Mouse (Mus musculus) forebrain, embryonic 10.5 days (tissue): ENCODE measurements around the gene Srp72. TPM values are rescaled to one million over a fixed set of nuclear protein-coding genes. Genes with fewer than 3 reads are reported as not detected.
"Not testable (repeated sequence)": the region's sequence is repeated elsewhere in the genome, so short reads cannot be mapped to it uniquely, and the experiment has no call there.

ENCODE experiments used
- DNase-seq: peaks from one replicate; pipeline ENCODE4 v3.0.0-alpha.2; 2017; ENCODE audit warnings: low spot score; ENCODE audit errors: extremely low spot score
- H3K27ac ChIP-seq: fragments of 300-500 bp; sonication (generic); 2 replicates; pipeline ENCODE4 v1.5.1; 2016; ENCODE audit warnings: mild to moderate bottlenecking
- H3K27me3 ChIP-seq: fragments of 300-500 bp; sonication (generic); 2 replicates; pipeline ENCODE4 v1.6.1; 2016; ENCODE audit warnings: mild to moderate bottlenecking; ENCODE audit not compliant: poor library complexity, severe bottlenecking
- H3K36me3 ChIP-seq: fragments of 300-500 bp; sonication (generic); replicated peaks from 2 replicates; pipeline ENCODE4 v1.6.1; 2016; ENCODE audit warnings: mild to moderate bottlenecking, moderate library complexity
- H3K4me1 ChIP-seq: fragments of 300-500 bp; sonication (generic); 2 replicates; pipeline ENCODE4 v1.6.1; 2016
- H3K4me3 ChIP-seq: fragments of 300-500 bp; sonication (generic); 2 replicates; pipeline ENCODE4 v1.5.1; 2016; ENCODE audit warnings: mild to moderate bottlenecking, moderate library complexity
- H3K9me3 ChIP-seq: fragments of 300-500 bp; sonication (generic); 2 replicates; pipeline ENCODE4 v1.6.1; 2016; ENCODE audit warnings: mild to moderate bottlenecking, moderate library complexity
- WGBS: fragments of 180-500 bp; shearing (Covaris S2); methylation state at CpG from one replicate; pipeline ENCODE4 v1.1.7; 2016; 5-methylcytosine and 5-hydroxymethylcytosine counted together
- polyA plus RNA-seq: library from polyadenylated mRNA; unstranded; fragments of >200 nt; fragmentation: Nextera tagmentation; extraction: Ambion mirVana; gene quantifications from 2 replicates; pipeline ENCODE4 v1.2.1, GENCODE M21; 2016

The Srp72 gene
- polyA plus RNA-seq, 1 experiment from 2014 or later: 81.1 TPM

GRCm38 (mm10) chr5:76951106-76952027, 23.1 kb upstream of the Srp72 start, which contains the start of the genes Paics and Ppat:
TSS of gene Paics (plus strand) at chr5:76951307.
TSS of gene Ppat (minus strand) at chr5:76951578.
- peak within 1 kb of the TSS; percentile 80 for H3K4me3 ChIP-seq
- no peaks in the 10 kb centered on the region for H3K27me3 ChIP-seq
- H3K36me3 ChIP-seq: peaks cover 62% of the 10 kb centered on the region
- H3K4me1 ChIP-seq: peaks cover 52% of the 10 kb centered on the region
- peak within 1 kb of the TSS; percentile 96 for H3K27ac ChIP-seq
- DNase-seq: peak; percentile 99
- H3K9me3 ChIP-seq: no peaks in the 10 kb centered on the region
- WGBS: under 1% methylated on average over 81 of the region's 81 CpGs

- H3K4me3 ChIP-seq: peak overlapping the region; percentile 80
- no peaks in the 10 kb centered on the region for H3K27me3 ChIP-seq
- H3K36me3 ChIP-seq: peaks cover 62% of the 10 kb centered on the region
- no peaks in the 10 kb centered on the region for H3K9me3 ChIP-seq
- 23% methylated on average over 7 of the region's 7 CpGs for WGBS
- peak overlapping the region; percentile 96 for H3K27ac ChIP-seq
- H3K4me1 ChIP-seq: peaks cover 52% of the 10 kb centered on the region
- DNase-seq: no peak
Measured at GRCm38 (mm10) chr5:76952112-76953040, 22.1 kb upstream of the Srp72 start.

DNA sequence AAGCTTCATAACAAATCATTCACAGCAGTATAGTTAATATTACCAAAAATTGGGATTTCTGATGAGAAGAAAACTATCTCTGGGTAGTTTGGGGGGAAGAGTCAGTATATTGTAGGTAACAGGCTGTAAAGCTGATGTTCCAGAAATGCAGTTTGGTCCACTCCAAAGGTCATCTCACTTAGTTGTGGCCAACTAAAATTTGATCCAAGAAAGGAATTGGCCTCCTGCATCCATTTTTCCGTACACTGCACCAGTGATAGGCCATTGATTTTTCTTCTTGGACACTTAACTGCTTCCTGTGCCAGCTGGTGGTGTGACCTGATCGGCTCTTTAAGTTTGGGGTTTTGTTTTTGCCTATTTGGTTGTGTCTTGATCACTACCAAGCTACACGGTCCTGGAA, 20.7 kb upstream of the Srp72 start:
- Histone ChIP-seq H3K27ac (no peak overlapping the region), H3K4me3 (0 out of 2 replicates have a peak overlapping the region, but pooled peaks have one; percentile 80), H3K27me3 (no peaks in the 10 kb centered on the region), H3K9me3 (no peaks in the 10 kb centered on the region), H3K4me1 (peaks cover 45% of the 10 kb centered on the region), H3K36me3 (peaks cover 62% of the 10 kb centered on the region)
- no peak for DNase-seq
- WGBS: 81% methylated on average over 3 of the region's 3 CpGs

DNA sequence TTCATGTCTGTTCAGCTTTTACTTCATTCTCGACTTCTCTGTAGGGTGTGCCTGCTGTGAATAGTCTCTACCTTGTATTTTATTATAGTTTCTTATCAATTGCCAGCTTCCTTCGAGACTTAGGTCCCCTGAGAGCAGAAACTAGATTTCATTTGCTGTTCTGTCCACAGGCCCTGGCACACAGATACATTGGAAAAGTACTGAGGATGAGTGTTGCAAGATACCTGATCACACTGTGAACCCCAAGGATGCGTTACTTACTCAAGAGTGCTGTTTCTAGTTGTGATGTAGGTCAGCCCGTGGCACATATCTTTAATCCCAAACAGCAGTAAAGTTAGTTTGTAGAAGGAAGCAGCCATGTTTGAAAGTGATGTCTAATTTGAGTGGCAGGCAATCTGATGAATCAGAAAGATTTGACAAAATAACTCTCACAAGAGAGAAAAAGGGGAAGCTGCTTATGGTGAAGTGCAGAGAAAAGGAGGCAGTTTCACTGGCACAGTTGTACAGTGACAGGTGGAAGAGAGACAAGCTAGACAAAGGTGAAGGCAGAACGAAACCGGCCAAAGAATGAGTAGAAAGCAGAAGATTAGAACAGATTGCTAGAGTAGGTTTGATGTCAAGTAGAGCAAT, 20.1 kb upstream of the Srp72 start:
- DNase-seq: no peak
- no peaks in the 10 kb centered on the region for H3K27me3 ChIP-seq
- H3K4me1 ChIP-seq: peaks cover 39% of the 10 kb centered on the region
- 86% methylated on average over 6 of the region's 6 CpGs for WGBS
- no peaks in the 10 kb centered on the region for H3K9me3 ChIP-seq
- H3K36me3 ChIP-seq: peaks cover 62% of the 10 kb centered on the region
- 0 out of 2 replicates have a peak overlapping the region, but pooled peaks have one; percentile 80 for H3K4me3 ChIP-seq
- H3K27ac ChIP-seq: no peak overlapping the region

DNA sequence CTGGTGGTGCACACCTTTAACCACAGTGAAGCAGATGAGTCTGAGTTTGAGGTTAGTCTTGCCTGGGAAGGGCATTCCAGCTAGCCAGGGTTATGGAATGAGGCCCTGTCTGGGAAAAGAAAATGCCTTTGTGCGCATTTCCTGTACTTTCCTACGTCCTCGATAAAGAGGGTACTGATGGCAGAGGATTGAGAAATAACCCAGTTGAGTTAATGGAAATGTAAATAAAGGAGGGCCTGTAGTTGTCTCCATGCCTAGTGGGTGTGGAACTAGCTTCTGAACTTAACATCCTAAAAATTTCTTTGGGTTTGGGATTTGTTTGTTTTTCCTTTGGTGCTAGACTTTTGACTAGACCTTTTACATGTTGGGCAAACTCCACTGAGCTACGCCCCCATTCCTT, 19.0 kb upstream of the Srp72 start:
- DNase-seq: no peak
- H3K4me3 ChIP-seq: no peak overlapping the region
- no peak overlapping the region for H3K27ac ChIP-seq
- peaks cover 30% of the 10 kb centered on the region for H3K4me1 ChIP-seq
- 89% methylated on average over 4 of the region's 4 CpGs for WGBS
- H3K36me3 ChIP-seq: peaks cover 72% of the 10 kb centered on the region
- no peaks in the 10 kb centered on the region for H3K9me3 ChIP-seq
- no peaks in the 10 kb centered on the region for H3K27me3 ChIP-seq

DNA sequence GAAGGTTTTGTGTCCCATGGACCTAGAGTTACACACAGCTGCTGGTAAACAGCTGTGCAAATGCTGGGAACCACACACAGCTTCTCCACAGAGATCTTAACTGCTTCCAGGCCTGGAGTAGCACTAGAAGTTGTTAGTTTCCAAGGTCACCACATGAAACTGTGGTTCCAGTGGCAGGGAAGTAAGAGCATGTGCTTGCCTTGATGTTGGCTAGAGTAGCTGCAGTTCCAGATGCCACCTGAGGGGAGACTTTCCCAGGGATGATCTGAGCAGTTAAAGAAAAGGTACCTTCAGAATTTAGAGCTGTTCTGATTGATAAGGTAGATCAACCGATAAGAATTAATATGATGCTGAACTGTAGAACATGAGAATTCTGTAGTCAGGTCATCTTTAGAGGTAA, 16.5 kb upstream of the Srp72 start:
- DNase-seq: no peak
- Histone ChIP-seq H3K9me3 (no peaks in the 10 kb centered on the region), H3K4me3 (no peak overlapping the region), H3K27me3 (no peaks in the 10 kb centered on the region), H3K36me3 (peaks cover 96% of the 10 kb centered on the region), H3K4me1 (peaks cover 20% of the 10 kb centered on the region), H3K27ac (no peak overlapping the region)
- WGBS: 100% methylated on average over 1 of the region's 1 CpGs

- Histone ChIP-seq H3K9me3 (no peaks in the 10 kb centered on the region), H3K36me3 (peaks cover 99% of the 10 kb centered on the region), H3K4me3 (no peak overlapping the region), H3K27me3 (no peaks in the 10 kb centered on the region), H3K27ac (no peak overlapping the region), H3K4me1 (peaks cover 4% of the 10 kb centered on the region; the same call in 1 of the 2 replicates)
- no peak for DNase-seq
- WGBS: 92% methylated on average over 5 of the region's 5 CpGs
Measured at GRCm38 (mm10) chr5:76959587-76959986, 14.9 kb upstream of the Srp72 start.

- no peaks in the 10 kb centered on the region for H3K27me3 ChIP-seq
- peaks cover 99% of the 10 kb centered on the region for H3K36me3 ChIP-seq
- no peak overlapping the region for H3K4me3 ChIP-seq
- no peaks in the 10 kb centered on the region for H3K4me1 ChIP-seq
- WGBS: 82% methylated on average over 11 of the region's 11 CpGs
- no peak for DNase-seq
- no peaks in the 10 kb centered on the region for H3K9me3 ChIP-seq
- H3K27ac ChIP-seq: no peak overlapping the region
Measured at GRCm38 (mm10) chr5:76962545-76962944, 11.9 kb upstream of the Srp72 start.

DNA sequence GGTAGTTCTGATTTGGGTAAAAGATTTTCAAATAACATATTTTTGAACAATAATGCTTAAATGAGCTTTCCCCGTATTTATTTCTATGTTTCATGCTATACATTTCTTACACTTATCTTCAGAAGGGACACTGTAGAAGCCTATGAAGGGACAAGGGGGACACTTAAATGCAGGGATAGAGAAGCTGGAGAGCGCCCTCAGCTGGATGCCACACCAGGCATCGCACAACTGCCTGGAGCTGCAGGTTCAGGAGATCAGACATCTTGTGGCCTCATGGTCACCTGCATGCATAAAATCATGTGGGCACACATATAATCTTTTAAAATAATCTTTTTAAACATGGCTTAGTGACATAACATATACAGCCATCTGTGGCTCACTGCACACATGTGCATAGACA, 9.8 kb upstream of the Srp72 start:
- Histone ChIP-seq H3K27ac (no peak overlapping the region), H3K4me3 (no peak overlapping the region), H3K9me3 (no peaks in the 10 kb centered on the region), H3K4me1 (no peaks in the 10 kb centered on the region), H3K27me3 (no peaks in the 10 kb centered on the region), H3K36me3 (peaks cover 99% of the 10 kb centered on the region)
- WGBS: 87% methylated on average over 3 of the region's 3 CpGs
- no peak for DNase-seq

DNA sequence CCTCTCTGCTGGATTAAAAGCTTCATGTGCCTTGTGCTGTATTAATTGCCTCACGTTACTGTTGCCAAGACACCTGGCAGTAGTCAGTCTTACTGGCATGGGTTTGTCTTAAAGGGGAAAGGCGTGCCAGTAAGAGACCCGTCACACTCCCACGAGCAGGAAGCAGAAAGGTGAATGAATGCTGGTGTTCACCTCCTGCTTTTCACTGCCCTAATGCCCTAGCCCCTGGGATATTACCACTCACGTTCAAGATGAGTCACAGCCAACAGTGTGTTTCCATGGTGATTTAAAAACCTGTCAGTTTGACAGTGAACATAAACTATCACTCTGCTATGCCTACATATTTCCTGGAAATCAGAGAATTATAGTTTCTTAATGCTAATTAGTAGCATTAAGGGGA, 5.2 kb upstream of the Srp72 start:
- 90% methylated on average over 5 of the region's 5 CpGs for WGBS
- peaks cover 78% of the 10 kb centered on the region for H3K36me3 ChIP-seq

GRCm38 (mm10) chr5:76971115-76971514, 3.4 kb upstream of the Srp72 start:
- H3K36me3 ChIP-seq: peaks cover 59% of the 10 kb centered on the region
- H3K9me3 ChIP-seq, H3K27me3 ChIP-seq, H3K27ac ChIP-seq, DNase-seq, H3K4me3 ChIP-seq: not testable (repeated sequence)
- WGBS: 78% methylated on average over 1 of the region's 1 CpGs
- peaks cover 20% of the 10 kb centered on the region for H3K4me1 ChIP-seq

More for the DNA sequence above, 5.2 kb upstream of the Srp72 start:
- no peak for DNase-seq
- Histone ChIP-seq H3K27ac (no peak overlapping the region), H3K9me3 (no peaks in the 10 kb centered on the region), H3K4me1 (peaks cover 11% of the 10 kb centered on the region), H3K4me3 (no peak overlapping the region), H3K27me3 (no peaks in the 10 kb centered on the region)

- Histone ChIP-seq H3K27me3 (no peaks in the 10 kb centered on the region), H3K27ac (no peak overlapping the region), H3K36me3 (peaks cover 58% of the 10 kb centered on the region), H3K4me3 (peak overlapping the region; percentile 96), H3K9me3 (no peaks in the 10 kb centered on the region), H3K4me1 (peaks cover 20% of the 10 kb centered on the region)
- WGBS: 68% methylated on average over 3 of the region's 3 CpGs
- DNase-seq: no peak
Measured at GRCm38 (mm10) chr5:76973488-76973887, 995 bp upstream of the Srp72 start.
